Mouse (Mus musculus) hindbrain, embryonic 15.5 days (tissue): Measurements from ENCODE around the gene Dapk1. TPM values are rescaled to one million over a fixed set of nuclear protein-coding genes. Genes with fewer than 3 reads are reported as not detected.

Experiments
- ATAC-seq: fragments of 200-750 bp; cut with Nextera tagmentation; 2 replicates; pipeline ENCODE4 v1.8.0; 2017; ENCODE audit warnings: low read depth, moderate number of reproducible peaks, moderate TSS enrichment; ENCODE audit not compliant: low FRiP score
- H3K27ac ChIP-seq: fragments of 300-500 bp; sonication (generic); replicated peaks from 2 replicates; pipeline ENCODE4 v1.5.1; 2015; ENCODE audit warnings: mild to moderate bottlenecking, inconsistent platforms
- H3K27me3 ChIP-seq: fragments of 300-500 bp; sonication (generic); 2 replicates; pipeline ENCODE4 v1.6.1; 2015; ENCODE audit warnings: control low read depth, inconsistent platforms
- H3K36me3 ChIP-seq: fragments of 300-500 bp; sonication (generic); 2 replicates; pipeline ENCODE4 v1.6.1; 2015; ENCODE audit warnings: control low read depth, inconsistent platforms
- H3K4me1 ChIP-seq: fragments of 300-500 bp; sonication (generic); replicated peaks from 2 replicates; pipeline ENCODE4 v1.6.1; 2015; ENCODE audit warnings: control low read depth, inconsistent platforms
- H3K4me2 ChIP-seq: fragments of 300-500 bp; sonication (generic); 2 replicates; pipeline ENCODE4 v1.6.1; 2015; ENCODE audit warnings: moderate library complexity, mild to moderate bottlenecking, inconsistent platforms
- H3K4me3 ChIP-seq: fragments of 300-500 bp; sonication (generic); 2 replicates; pipeline ENCODE4 v1.5.1; 2015; ENCODE audit warnings: mild to moderate bottlenecking, inconsistent platforms
- H3K9ac ChIP-seq: fragments of 300-500 bp; sonication (generic); 2 replicates; pipeline ENCODE4 v1.6.1; 2015; ENCODE audit warnings: inconsistent platforms
- H3K9me3 ChIP-seq: fragments of 300-500 bp; sonication (generic); 2 replicates; pipeline ENCODE4 v1.6.1; 2016; ENCODE audit warnings: control low read depth, inconsistent platforms
- WGBS: fragments of 180-500 bp; shearing (Covaris S2); methylation state at CpG from one replicate; pipeline ENCODE4 v1.1.7; 2015; 5-methylcytosine and 5-hydroxymethylcytosine counted together
- polyA plus RNA-seq: library from polyadenylated mRNA; unstranded; fragments of >200 nt; fragmentation: Nextera tagmentation; extraction: Ambion mirVana; gene quantifications from 2 replicates; pipeline ENCODE4 v1.2.1, GENCODE M21; 2015

Gene Dapk1
- polyA plus RNA-seq, 1 experiment from 2014 or later = 42.6 TPM

GRCm38 (mm10) chr13:60648350-60648749, 46.6 kb downstream of the Dapk1 start:
- Histone ChIP-seq H3K4me2 (no peak overlapping the region), H3K9ac (no peak overlapping the region), H3K4me1 (no peaks in the 10 kb centered on the region; the same call in 1 of the 2 replicates), H3K4me3 (no peak overlapping the region), H3K9me3 (no peaks in the 10 kb centered on the region), H3K36me3 (no peaks in the 10 kb centered on the region), H3K27ac (no peak overlapping the region), H3K27me3 (no peaks in the 10 kb centered on the region)
- ATAC-seq = no peak
- WGBS = 94% methylated on average over 5 of the region's 5 CpGs

- WGBS = 74% methylated on average over 11 of the region's 11 CpGs
- H3K9ac ChIP-seq = no peak overlapping the region
- H3K9me3 ChIP-seq = no peaks in the 10 kb centered on the region
- H3K4me1 ChIP-seq = no peaks in the 10 kb centered on the region; the same call in 1 of the 2 replicates
- no peak overlapping the region for H3K4me3 ChIP-seq
- H3K27me3 ChIP-seq = no peaks in the 10 kb centered on the region
- H3K36me3 ChIP-seq = no peaks in the 10 kb centered on the region
- no peak for ATAC-seq
- H3K4me2 ChIP-seq = no peak overlapping the region
- no peak overlapping the region for H3K27ac ChIP-seq
Observed at GRCm38 (mm10) chr13:60650000-60650399, 48.3 kb downstream of the Dapk1 start.

GRCm38 (mm10) chr13:60654017-60654565, 52.3 kb downstream of the Dapk1 start:
- no peaks in the 10 kb centered on the region for H3K36me3 ChIP-seq
- no peak overlapping the region for H3K4me3 ChIP-seq
- H3K4me2 ChIP-seq = no peak overlapping the region
- H3K9ac ChIP-seq = no peak overlapping the region
- H3K4me1 ChIP-seq = no peaks in the 10 kb centered on the region; the same call in 1 of the 2 replicates
- peak; percentile 47; the same call in 1 of the 2 replicates for ATAC-seq
- 80% methylated on average over 2 of the region's 2 CpGs for WGBS
- no peaks in the 10 kb centered on the region for H3K9me3 ChIP-seq
- no peaks in the 10 kb centered on the region for H3K27me3 ChIP-seq
- H3K27ac ChIP-seq = no peak overlapping the region

- Histone ChIP-seq H3K9ac (no peak overlapping the region), H3K27ac (no peak overlapping the region), H3K4me1 (peaks cover 4% of the 10 kb centered on the region), H3K9me3 (no peaks in the 10 kb centered on the region), H3K36me3 (no peaks in the 10 kb centered on the region), H3K4me2 (no peak overlapping the region), H3K27me3 (no peaks in the 10 kb centered on the region), H3K4me3 (no peak overlapping the region)
- 89% methylated on average over 3 of the region's 3 CpGs for WGBS
- ATAC-seq = no peak
Observed at GRCm38 (mm10) chr13:60655246-60655645, 53.5 kb downstream of the Dapk1 start.

- H3K27ac ChIP-seq = no peak overlapping the region
- H3K27me3 ChIP-seq = no peaks in the 10 kb centered on the region
- WGBS = 57% methylated on average over 1 of the region's 1 CpGs
- H3K9me3 ChIP-seq = no peaks in the 10 kb centered on the region
- peaks cover 25% of the 10 kb centered on the region for H3K4me1 ChIP-seq
- H3K36me3 ChIP-seq = no peaks in the 10 kb centered on the region
- no peak overlapping the region for H3K4me2 ChIP-seq
- no peak for ATAC-seq
- no peak overlapping the region for H3K4me3 ChIP-seq
- no peak overlapping the region for H3K9ac ChIP-seq
Observed at GRCm38 (mm10) chr13:60659600-60659999, 57.9 kb downstream of the Dapk1 start.

- WGBS = 39% methylated on average over 2 of the region's 2 CpGs
- no peak for ATAC-seq
- no peak overlapping the region for H3K4me3 ChIP-seq
Observed at GRCm38 (mm10) chr13:60660056-60660455, 58.3 kb downstream of the Dapk1 start.

GRCm38 (mm10) chr13:60660711-60661261, 59.0 kb downstream of the Dapk1 start:
- H3K27me3 ChIP-seq = no peaks in the 10 kb centered on the region
- peaks cover 30% of the 10 kb centered on the region for H3K4me1 ChIP-seq
- H3K4me2 ChIP-seq = no peak overlapping the region
- no peaks in the 10 kb centered on the region for H3K36me3 ChIP-seq
- H3K9me3 ChIP-seq = no peaks in the 10 kb centered on the region
- H3K27ac ChIP-seq = no peak overlapping the region
- no peak overlapping the region for H3K9ac ChIP-seq
- no peak for ATAC-seq
- 75% methylated on average over 9 of the region's 9 CpGs for WGBS
- H3K4me3 ChIP-seq = no peak overlapping the region

More at GRCm38 (mm10) chr13:60660056-60660455, 58.3 kb downstream of the Dapk1 start:
- Histone ChIP-seq H3K9me3 (no peaks in the 10 kb centered on the region), H3K27ac (no peak overlapping the region), H3K36me3 (no peaks in the 10 kb centered on the region), H3K27me3 (no peaks in the 10 kb centered on the region), H3K4me2 (no peak overlapping the region), H3K9ac (no peak overlapping the region), H3K4me1 (peaks cover 30% of the 10 kb centered on the region)

GRCm38 (mm10) chr13:60662493-60663177, 60.9 kb downstream of the Dapk1 start:
- Histone ChIP-seq H3K9me3 (no peaks in the 10 kb centered on the region), H3K27me3 (no peaks in the 10 kb centered on the region), H3K27ac (no peak overlapping the region), H3K4me3 (no peak overlapping the region), H3K4me1 (peaks cover 32% of the 10 kb centered on the region), H3K9ac (no peak overlapping the region), H3K36me3 (no peaks in the 10 kb centered on the region), H3K4me2 (no peak overlapping the region)
- ATAC-seq = no peak
- WGBS = 92% methylated on average over 8 of the region's 8 CpGs

GRCm38 (mm10) chr13:60664058-60664457, 62.3 kb downstream of the Dapk1 start:
- Histone ChIP-seq H3K4me1 (peaks cover 32% of the 10 kb centered on the region), H3K9ac (no peak overlapping the region), H3K4me2 (no peak overlapping the region), H3K9me3 (no peaks in the 10 kb centered on the region), H3K4me3 (no peak overlapping the region), H3K27me3 (no peaks in the 10 kb centered on the region), H3K36me3 (no peaks in the 10 kb centered on the region), H3K27ac (no peak overlapping the region)
- ATAC-seq = no peak
- WGBS = 64% methylated on average over 3 of the region's 3 CpGs

- no peaks in the 10 kb centered on the region for H3K36me3 ChIP-seq
- H3K27ac ChIP-seq = no peak overlapping the region
- ATAC-seq = no peak
- no peaks in the 10 kb centered on the region for H3K27me3 ChIP-seq
- H3K9me3 ChIP-seq = no peaks in the 10 kb centered on the region
- H3K4me3 ChIP-seq = no peak overlapping the region
- 80% methylated on average over 10 of the region's 10 CpGs for WGBS
- peaks cover 32% of the 10 kb centered on the region for H3K4me1 ChIP-seq
- no peak overlapping the region for H3K9ac ChIP-seq
- no peak overlapping the region for H3K4me2 ChIP-seq
Observed at GRCm38 (mm10) chr13:60664816-60665215, 63.1 kb downstream of the Dapk1 start.

GRCm38 (mm10) chr13:60665402-60665801, 63.7 kb downstream of the Dapk1 start:
- no peaks in the 10 kb centered on the region for H3K9me3 ChIP-seq
- H3K4me3 ChIP-seq = no peak overlapping the region
- 90% methylated on average over 4 of the region's 4 CpGs for WGBS
- H3K4me1 ChIP-seq = peaks cover 28% of the 10 kb centered on the region
- no peak overlapping the region for H3K4me2 ChIP-seq
- ATAC-seq = no peak
- no peaks in the 10 kb centered on the region for H3K27me3 ChIP-seq
- H3K36me3 ChIP-seq = no peaks in the 10 kb centered on the region
- H3K9ac ChIP-seq = no peak overlapping the region
- H3K27ac ChIP-seq = no peak overlapping the region

GRCm38 (mm10) chr13:60668036-60668435, 66.3 kb downstream of the Dapk1 start:
- 87% methylated on average over 6 of the region's 6 CpGs for WGBS
- Histone ChIP-seq H3K27ac (no peak overlapping the region), H3K4me1 (peaks cover 28% of the 10 kb centered on the region; the same call in 1 of the 2 replicates), H3K36me3 (no peaks in the 10 kb centered on the region), H3K9me3 (no peaks in the 10 kb centered on the region), H3K4me2 (no peak overlapping the region), H3K4me3 (no peak overlapping the region), H3K27me3 (no peaks in the 10 kb centered on the region), H3K9ac (no peak overlapping the region)
- no peak for ATAC-seq
